Mouse (Mus musculus) right cerebral cortex, postnatal 10 days (tissue): ENCODE measurements at regions not wholly inside any gene's neighbourhood (a gene's known extent, or its start where the extent isn't known, plus 50 kb on each side); places are given as distances from the start of the nearest gene placed in this dataset.

Experiments
- DNase-seq, 2 experiments: peaks; one replicate each; pipeline ENCODE4 v3.0.0; 2021; ENCODE audit warnings: low spot score in 2 of 2

DNA sequence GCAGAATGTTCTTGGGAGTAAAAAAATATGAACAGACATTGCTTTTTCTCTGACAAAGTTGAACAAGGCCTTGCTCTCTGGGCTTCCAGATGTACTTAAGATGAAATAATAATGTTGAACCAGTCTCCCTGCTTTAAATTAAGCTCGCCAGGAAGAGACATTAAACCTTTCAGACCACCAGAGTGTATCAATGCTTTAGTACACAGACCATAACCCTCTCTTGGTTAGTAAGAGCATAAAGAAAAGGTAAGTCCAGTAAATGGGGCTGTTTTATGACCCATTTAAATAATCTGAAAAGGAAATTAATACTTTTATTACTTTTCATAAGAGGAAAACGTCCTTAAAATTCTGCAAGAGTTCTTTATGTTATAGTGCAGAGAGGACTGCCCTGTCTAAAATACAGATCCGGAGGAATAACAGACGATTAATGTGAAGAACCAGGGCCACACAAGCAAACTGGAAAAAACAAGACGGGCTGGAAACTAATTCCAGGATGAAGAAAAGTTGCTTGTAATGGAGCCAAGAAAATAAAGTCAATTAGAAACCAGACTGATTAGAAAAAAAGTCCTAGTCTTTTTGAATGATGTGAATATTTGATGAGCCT is 74.4 kb downstream of the Mettl11b start:
- DNase-seq, result no peak

GRCm38 (mm10) chr1:163642091-163642490 is 82.9 kb downstream of the Mettl11b start:
- DNase-seq, result no peak

- no peak for DNase-seq
Observed at GRCm38 (mm10) chr1:163640527-163641228, 84.4 kb downstream of the Mettl11b start.

GRCm38 (mm10) chr1:163630291-163630812 is 94.7 kb downstream of the Mettl11b start:
- no peak for DNase-seq

DNA sequence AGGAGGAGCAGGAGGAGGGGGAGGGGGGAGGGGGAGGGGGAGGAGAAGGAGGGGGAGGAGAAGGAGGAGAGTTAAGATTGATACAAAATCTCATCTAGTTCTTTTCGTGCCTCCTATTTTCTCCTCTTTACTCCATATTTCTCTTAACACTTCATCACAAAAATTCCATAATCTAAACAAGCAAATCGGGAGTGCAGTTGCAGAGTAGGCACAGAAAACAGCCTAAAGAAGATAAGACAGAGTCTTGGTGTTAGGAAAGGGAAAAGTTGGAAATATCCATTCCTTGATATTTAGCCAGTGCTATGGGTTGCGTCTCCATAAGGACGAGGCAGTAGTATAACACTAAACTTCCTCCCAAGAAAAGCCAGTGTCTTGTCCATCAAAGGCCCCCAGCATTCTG is 100.1 kb downstream of the Mettl11b start:
- no peak for DNase-seq

DNA sequence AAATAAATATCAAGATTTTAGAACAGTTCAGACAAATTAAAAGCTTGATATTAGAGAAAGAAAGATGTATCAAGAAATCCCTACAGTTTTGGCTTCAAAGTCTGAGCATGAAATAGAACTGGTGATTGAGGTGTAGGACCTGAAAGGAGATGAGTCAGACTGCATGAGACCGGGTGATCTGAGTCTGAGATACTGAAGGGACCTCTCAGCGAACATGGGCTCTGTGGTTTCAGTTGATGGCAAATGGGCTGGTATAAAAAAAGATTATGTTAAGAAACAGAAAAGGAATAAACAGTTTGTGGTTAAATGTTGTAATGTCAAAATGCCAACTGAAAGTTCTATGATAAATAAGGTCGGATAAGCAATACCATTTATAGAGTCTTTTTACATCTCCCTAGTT is 103.7 kb downstream of the Mettl11b start:
- no peak for DNase-seq

DNA sequence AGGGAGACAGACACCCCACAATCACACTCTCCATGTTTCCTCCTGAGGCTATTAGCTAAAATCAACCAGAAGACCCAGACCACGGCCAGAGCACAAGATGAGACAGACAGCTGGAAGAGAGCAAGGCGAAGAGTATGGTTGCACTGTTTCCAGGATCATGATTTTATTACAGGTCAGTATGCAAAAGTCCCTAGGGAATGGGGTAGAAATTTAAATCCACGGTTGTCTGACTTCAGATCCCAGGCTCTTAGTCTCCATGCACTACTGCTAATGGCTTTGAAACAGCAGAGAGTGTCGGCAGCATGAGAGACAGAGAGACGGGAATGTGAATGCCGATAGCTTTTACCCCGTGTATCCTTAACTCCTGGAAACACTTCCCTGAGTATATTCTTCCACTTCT is 105.2 kb downstream of the Mettl11b start:
- no peak for DNase-seq

- DNase-seq, result no peak
Observed at GRCm38 (mm10) chr1:163618132-163618531, 106.9 kb downstream of the Mettl11b start.

DNA sequence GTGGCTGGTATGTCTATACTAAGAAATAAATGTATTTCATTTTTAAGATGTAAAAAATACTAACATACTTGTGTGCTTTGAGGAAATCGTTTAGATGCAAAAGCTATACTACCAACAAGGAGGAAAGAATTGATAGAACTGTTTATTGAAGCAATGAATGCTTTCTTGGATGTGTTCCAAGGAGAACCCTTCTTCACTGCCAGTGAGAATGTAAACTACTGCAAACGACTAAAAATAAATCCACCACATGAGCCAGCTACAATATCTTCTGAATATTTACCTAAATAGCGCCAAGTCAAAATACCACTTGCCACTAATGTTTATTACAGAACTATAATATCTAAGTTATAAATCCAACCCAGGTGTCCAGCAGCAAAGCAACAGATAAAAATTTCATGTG is 108.4 kb downstream of the Mettl11b start:
- no peak for DNase-seq

DNA sequence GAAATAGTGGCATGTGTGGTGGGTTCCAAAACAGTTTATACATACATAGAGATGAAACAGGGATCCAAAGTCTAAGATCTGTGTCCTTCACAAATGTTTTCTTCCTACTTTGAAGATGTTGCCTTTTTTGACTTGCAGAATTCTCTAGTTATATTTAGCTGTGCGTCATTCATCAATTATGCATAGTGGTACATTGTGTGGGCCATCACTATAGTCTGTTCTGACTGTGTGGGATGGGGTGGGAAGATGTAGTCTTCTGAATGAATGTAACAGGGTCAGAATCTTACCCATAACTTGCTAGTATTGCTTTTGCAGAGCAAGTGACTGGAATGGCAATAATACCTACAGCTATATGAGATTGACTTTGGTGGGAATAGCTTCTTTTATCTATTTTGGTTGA is 116.6 kb downstream of the Mettl11b start:
- no peak for DNase-seq

DNA sequence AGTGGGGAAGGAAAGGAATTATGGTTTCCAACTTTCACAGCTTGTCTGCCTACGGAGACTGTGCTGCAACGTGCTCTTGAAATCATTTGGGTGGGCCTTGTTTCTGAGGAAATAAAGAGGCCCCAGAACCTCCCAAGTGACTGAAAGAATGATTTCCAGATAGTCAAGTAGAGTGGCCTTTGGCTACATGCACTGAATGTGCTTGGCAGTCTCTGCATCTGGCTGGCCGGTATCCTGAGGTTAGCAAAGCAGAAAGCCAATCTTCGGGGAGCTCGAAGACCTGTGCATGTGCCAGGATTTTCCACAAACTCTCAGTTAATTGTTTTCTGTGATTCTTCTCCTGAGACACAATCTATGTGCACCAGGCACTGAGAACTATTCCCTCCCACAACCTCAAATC is 117.3 kb downstream of the Mettl11b start:
- no peak for DNase-seq

DNA sequence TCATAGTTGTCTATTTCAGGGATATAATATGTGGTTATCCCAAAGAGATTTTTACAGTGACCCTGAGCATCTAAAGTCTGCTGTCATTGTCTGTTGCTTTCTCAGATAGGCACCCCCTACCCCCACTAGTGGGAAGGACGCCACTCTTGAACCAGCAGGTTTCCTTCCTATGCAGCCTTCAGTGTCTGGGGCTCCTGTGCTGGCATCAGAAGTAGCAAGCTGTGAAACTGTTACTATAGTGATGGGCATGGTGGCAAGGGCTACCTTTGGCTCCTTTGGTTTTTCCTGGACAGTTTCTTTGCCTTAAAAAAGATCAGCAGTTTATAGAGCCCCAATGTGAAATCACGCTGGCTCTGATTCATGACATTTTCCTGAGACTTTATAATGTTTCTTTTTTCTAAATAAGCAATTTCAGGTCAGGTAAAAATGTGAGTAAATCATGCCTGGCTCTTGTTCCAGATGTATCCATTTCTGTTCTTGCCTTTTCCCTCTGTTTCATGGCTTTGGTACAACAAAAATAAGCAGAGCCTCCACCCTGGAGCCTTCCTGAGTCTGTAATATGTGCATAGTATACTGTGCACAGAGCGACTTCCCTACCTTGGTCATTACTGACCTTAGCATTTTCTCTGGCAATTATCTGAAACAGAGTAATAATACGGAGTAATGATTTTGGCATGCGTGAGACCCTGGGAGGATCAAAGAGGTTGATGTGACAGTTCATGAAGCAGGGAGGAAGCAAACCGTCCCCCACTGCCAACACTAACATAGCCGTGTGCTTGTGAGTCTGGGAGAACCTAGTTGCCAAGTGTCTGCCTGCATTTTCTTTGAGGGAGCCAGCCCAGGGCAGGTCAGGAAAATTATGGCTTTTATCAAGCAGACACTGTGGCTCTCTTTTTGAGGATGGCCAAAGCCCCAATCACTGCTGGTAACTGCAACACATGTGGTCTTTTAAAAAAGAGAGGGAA is 124.8 kb downstream of the Mettl11b start:
- DNase-seq, result no peak

DNA sequence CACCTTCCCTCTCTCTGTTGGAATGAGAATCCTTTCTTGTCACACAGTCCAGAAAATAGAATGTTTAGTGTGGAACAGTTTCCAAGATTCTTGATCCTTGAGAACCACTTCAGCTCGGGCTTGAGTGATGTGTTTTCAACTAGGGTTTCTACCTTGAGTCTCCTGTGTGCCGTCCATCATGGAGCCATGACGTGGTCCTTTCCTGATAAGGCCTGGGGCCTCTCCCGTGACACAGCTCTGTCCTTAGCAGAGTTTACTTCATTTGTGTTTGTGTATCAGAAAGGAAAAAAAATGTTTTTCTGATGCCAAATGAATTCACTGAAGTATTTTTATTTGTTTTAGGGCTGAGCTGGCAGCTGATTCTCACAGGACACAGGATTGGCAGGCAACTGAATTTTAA is 148.6 kb downstream of the Mettl11b start:
- no peak for DNase-seq

DNA sequence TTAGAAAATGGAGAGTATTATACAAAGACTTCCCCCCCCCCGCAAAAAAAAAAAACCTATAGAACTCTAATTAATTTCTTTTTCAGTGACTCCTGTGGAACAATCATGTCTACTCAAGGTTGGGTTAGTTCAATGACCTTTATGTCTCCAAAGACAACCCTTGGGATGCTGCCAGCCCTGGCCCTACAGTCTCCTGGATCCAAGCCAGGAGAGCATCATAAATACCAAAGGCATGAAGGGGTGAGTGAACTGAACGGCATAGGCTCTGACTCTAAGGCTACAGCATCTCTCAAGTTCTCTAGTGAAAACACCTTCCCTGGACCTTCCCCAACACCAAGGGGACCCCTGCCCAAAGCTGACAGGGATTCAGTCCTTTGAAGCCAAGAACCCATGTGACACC is 149.4 kb downstream of the Mettl11b start:
- DNase-seq, result no peak

GRCm38 (mm10) chr1:163574409-163575161 is 150.4 kb downstream of the Mettl11b start:
- DNase-seq, result no peak

DNA sequence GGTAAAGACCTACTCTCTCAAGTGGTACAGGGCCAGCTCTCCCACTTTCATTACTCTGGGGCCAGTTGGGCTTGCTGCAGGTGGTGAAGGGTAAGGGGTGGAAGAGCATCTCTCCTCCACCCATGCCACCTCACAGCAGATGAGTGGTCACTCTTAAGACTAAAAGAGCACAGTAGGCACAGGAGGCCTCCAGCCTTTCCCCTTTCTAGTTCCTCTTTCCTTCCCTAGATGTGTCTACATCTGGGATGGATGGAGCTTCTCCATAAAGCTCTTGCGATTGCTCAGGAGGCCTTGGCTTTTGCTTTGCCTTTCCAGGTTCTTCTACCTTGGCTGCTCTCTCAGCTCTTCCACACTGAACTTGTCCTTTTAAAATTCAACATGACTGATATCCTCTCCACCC is 151.5 kb downstream of the Mettl11b start:
- DNase-seq, result no peak

DNA sequence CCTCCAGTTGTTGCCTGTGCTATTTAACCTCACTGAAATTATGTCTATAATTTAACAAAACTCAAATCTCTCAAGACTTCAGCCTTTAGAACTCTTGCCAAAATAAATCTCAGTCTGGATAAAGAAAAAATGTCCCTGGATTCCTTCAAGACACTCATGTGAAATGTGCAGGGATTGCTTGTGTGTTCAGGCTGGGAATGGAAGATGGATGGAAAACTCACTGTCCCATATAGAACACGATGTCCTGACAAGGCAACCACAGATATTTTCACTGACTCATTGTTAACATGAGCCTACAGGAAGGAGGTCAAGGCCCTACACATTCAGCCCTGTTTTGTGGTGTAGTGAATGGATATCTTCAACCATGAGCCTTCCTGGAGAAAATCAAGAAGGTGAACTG is 160.3 kb upstream of the Gorab start:
- no peak for DNase-seq

GRCm38 (mm10) chr1:163563064-163563463 is 159.6 kb upstream of the Gorab start:
- DNase-seq, result no peak

- DNase-seq, result no peak
Observed at GRCm38 (mm10) chr1:163562166-163562733, 158.8 kb upstream of the Gorab start.

- DNase-seq, result no peak
Observed at GRCm38 (mm10) chr1:163561016-163561415, 157.5 kb upstream of the Gorab start.

GRCm38 (mm10) chr1:163560276-163560943 is 156.9 kb upstream of the Gorab start:
- DNase-seq, result no peak
